Mouse (Mus musculus): ENCODE results near the gene Chid1.

DNA sequence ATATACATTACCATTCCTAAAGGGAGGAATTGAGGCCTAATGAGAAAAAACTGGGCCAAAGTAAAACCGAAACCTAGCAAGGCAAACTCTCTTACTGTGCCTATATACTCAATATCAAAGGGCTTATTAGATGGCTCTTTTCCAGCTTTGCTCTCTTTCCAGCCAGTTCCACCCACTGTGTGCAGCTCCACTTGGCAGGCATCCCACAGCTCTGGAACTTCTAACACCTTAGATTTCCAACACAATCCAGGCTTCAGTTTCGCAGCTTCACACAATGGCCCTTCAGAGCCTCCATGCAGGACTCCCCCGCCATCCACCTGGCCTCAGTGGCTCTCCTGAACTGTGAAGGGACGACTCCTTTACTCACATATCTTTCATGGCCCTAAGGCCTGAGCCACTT is 5.0 kb upstream of the Chid1 start:
- TF ChIP-seq POLR2A (IDR thresholded peaks at IDR 0.05; ENCODE audit: extremely low read depth, insufficient read depth, low read length) = no peak
- TF ChIP-seq CTCF (IDR thresholded peaks at IDR 0.05; ENCODE audit: low read depth, low read length) = no peak
